Mouse (Mus musculus) bone marrow, adult 2 months (tissue): ENCODE measurements around the gene Oser1.

Experiments
- CTCF ChIP-seq: fragments of 200-500 bp; IDR thresholded peaks from 2 replicates; pipeline ENCODE4 v1.5.1; 2011; ENCODE audit warnings: low read length, control low read depth; ENCODE audit not compliant: control insufficient read depth, insufficient read depth
- POLR2A ChIP-seq: fragments of 200-500 bp; IDR thresholded peaks from 2 replicates; pipeline ENCODE4 v1.6.1; 2011; ENCODE audit warnings: low read depth, mild to moderate bottlenecking, control low read depth, low read length, borderline replicate concordance; ENCODE audit not compliant: control insufficient read depth

GRCm38 (mm10) chr2:163462801-163463200 is 38.3 kb upstream of the Oser1 start:
- no peak for TF ChIP-seq POLR2A
- TF ChIP-seq CTCF, result no peak
